Mouse (Mus musculus) left cerebral cortex, adult 2 months (tissue): ENCODE results near the gene Leng9. TPM values are rescaled to one million over a fixed set of nuclear protein-coding genes. Genes with fewer than 3 reads are reported as not detected.
"Not testable (repeated sequence)": the region's sequence is repeated elsewhere in the genome, so short reads cannot be mapped to it uniquely, and the experiment has no call there.

ENCODE experiments used
- DNase-seq, 2 experiments: peaks; one replicate each; pipeline ENCODE4 v3.0.0; 2021 to 2022; ENCODE audit warnings: low spot score in 2 of 2, mixed read lengths in 1 of 2; ENCODE audit errors: extremely low spot score in 1 of 2
- H3K27ac ChIP-seq: fragments of 200-600 bp; 2 replicates; pipeline ENCODE4 v1.8.1; 2022
- H3K4me3 ChIP-seq: fragments of 200-600 bp; 2 replicates; pipeline ENCODE4 v1.8.1; 2022
- CTCF ChIP-seq: fragments of 200-600 bp; IDR thresholded peaks from 2 replicates; pipeline ENCODE4 v1.8.1; 2022; ENCODE audit warnings: antibody characterized with exemption, mild to moderate bottlenecking, moderate library complexity
- intact Hi-C: fragments of 180-260 bp; cut with DNase I; formaldehyde crosslinking; loops from one replicate; pipeline ENCODE4 v1.15.1; 2025
- long read RNA-seq, 2 experiments: library from polyadenylated mRNA; stranded (forward); transcript quantifications; one replicate each; pipeline ENCODE4 v2.0.0; 2021; ENCODE audit warnings: borderline mapping rate in 2 of 2
- total RNA-seq, 2 experiments: library from RNA; stranded (reverse); gene quantifications; 2 replicates each; pipeline ENCODE4 v1.2.3; 2021

Leng9 gene
- total RNA-seq: 1 to 10 TPM; 6.2 to 6.9 TPM
- long read RNA-seq, experiment 1, transcript Leng9-201 (1 exons, 2,460 nt): major isoform, 10 of 10 reads
- long read RNA-seq, experiment 1, partial matches to known transcripts: 0 of 10 reads
- long read RNA-seq, experiment 1, other reads (novel, unspliced or antisense): 0 of 10 reads
- long read RNA-seq, experiment 2, partial matches to known transcripts: 0 of 4 reads
- long read RNA-seq, experiment 2, other reads (novel, unspliced or antisense): 0 of 4 reads

- peak within 1 kb of the TSS; percentile 100 for H3K27ac ChIP-seq
- no peak for TF ChIP-seq CTCF
- peak within 1 kb of the TSS; percentile 74 for H3K4me3 ChIP-seq
- intact Hi-C loops: loop anchor here (2.0 kb wide), 1 partner anchor 277 kb away; no protein-coding TSS in a partner anchor
- peak; percentile 39 to 43 for DNase-seq
Measured at GRCm38 (mm10) chr7:4150059-4150541, at the start of gene Leng9. Gene Leng9, minus strand, starts transcription at chr7:4150374.

GRCm38 (mm10) chr7:4178438-4178837 is 28.3 kb upstream of the Leng9 start:
- DNase-seq: no peak
- Histone ChIP-seq H3K4me3 (no peak overlapping the region), H3K27ac (no peak overlapping the region)
- TF ChIP-seq CTCF: no peak
- intact Hi-C loops: no loop called here

- no peak for DNase-seq
- intact Hi-C loops: no loop called here
- TF ChIP-seq CTCF: no peak
- Histone ChIP-seq H3K4me3 (no peak overlapping the region), H3K27ac (no peak overlapping the region)
Measured at GRCm38 (mm10) chr7:4170193-4170938, 20.2 kb upstream of the Leng9 start.

- no peak for DNase-seq
- no peak for TF ChIP-seq CTCF
- no peak overlapping the region for H3K27ac ChIP-seq
- intact Hi-C loops: no loop called here
- no peak overlapping the region for H3K4me3 ChIP-seq
Measured at GRCm38 (mm10) chr7:4167098-4167497, 16.9 kb upstream of the Leng9 start.

GRCm38 (mm10) chr7:4165286-4165685 is 15.1 kb upstream of the Leng9 start:
- H3K4me3 ChIP-seq: no peak overlapping the region
- intact Hi-C loops: no loop called here
- no peak for TF ChIP-seq CTCF
- no peak for DNase-seq
- H3K27ac ChIP-seq: no peak overlapping the region

GRCm38 (mm10) chr7:4164090-4164910 is 14.1 kb upstream of the Leng9 start, which contains the start of gene Cdc42ep5:
Gene Cdc42ep5, minus strand, starts transcription at chr7:4164860.
- intact Hi-C loops: no loop called here
- Histone ChIP-seq H3K4me3 (peak within 1 kb of the TSS; percentile 39), H3K27ac (no peak within 1 kb of the TSS)

GRCm38 (mm10) chr7:4163571-4164072 is 13.4 kb upstream of the Leng9 start:
- TF ChIP-seq CTCF: no peak
- intact Hi-C loops: no loop called here
- H3K27ac ChIP-seq: no peak overlapping the region
- peak overlapping the region; percentile 39 for H3K4me3 ChIP-seq
- no peak for DNase-seq

More at GRCm38 (mm10) chr7:4164090-4164910, 14.1 kb upstream of the Leng9 start, which contains the start of gene Cdc42ep5:
- TF ChIP-seq CTCF: no peak
- no peak for DNase-seq

- H3K27ac ChIP-seq, DNase-seq, intact Hi-C loops, H3K4me3 ChIP-seq: not testable (repeated sequence)
Measured at GRCm38 (mm10) chr7:4161596-4161995, 11.4 kb upstream of the Leng9 start.

- no peak for DNase-seq
- TF ChIP-seq CTCF: no peak
- intact Hi-C loops: no loop called here
- H3K4me3 ChIP-seq: no peak overlapping the region
- no peak overlapping the region for H3K27ac ChIP-seq
Measured at GRCm38 (mm10) chr7:4154976-4155375, 4.8 kb upstream of the Leng9 start.

- no peak for TF ChIP-seq CTCF
- no peak overlapping the region for H3K4me3 ChIP-seq
- intact Hi-C loops: no loop called here
- H3K27ac ChIP-seq: no peak overlapping the region
- DNase-seq: no peak
Measured at GRCm38 (mm10) chr7:4154356-4154755, 4.2 kb upstream of the Leng9 start.

GRCm38 (mm10) chr7:4151241-4151640 is 1.1 kb upstream of the Leng9 start:
- TF ChIP-seq CTCF: no peak
- Histone ChIP-seq H3K27ac (no peak overlapping the region), H3K4me3 (peak overlapping the region; percentile 74)
- intact Hi-C loops: loop anchor here (2.0 kb wide), 1 partner anchor 276 kb away; no protein-coding TSS in a partner anchor
- peak in 1 of 2 experiments; percentile 24 for DNase-seq
